Mouse (Mus musculus) lung, postnatal 0 days (tissue): ENCODE measurements around the gene Ccr4. TPM values are rescaled to one million over a fixed set of nuclear protein-coding genes. Genes with fewer than 3 reads are reported as not detected.

Experiments
- ATAC-seq: fragments of 200-750 bp; cut with Nextera tagmentation; 2 replicates; pipeline ENCODE4 v1.8.0; 2017; ENCODE audit warnings: moderate library complexity
- DNase-seq: peaks from one replicate; pipeline ENCODE4 v3.0.0-alpha.2; 2016; ENCODE audit warnings: low spot score
- H3K27ac ChIP-seq: fragments of 300-500 bp; sonication (generic); 2 replicates; pipeline ENCODE4 v1.5.1; 2014; ENCODE audit warnings: antibody characterized with exemption, mild to moderate bottlenecking, low read length, mixed read lengths
- H3K27me3 ChIP-seq: fragments of 300-500 bp; sonication (generic); replicated peaks from 2 replicates; pipeline ENCODE4 v1.6.1; 2014; ENCODE audit warnings: low read length, mixed read lengths; ENCODE audit not compliant: insufficient read depth
- H3K36me3 ChIP-seq: fragments of 300-500 bp; sonication (generic); 2 replicates; pipeline ENCODE4 v1.6.1; 2014; ENCODE audit warnings: low read length, mixed read lengths; ENCODE audit not compliant: insufficient read depth
- H3K4me1 ChIP-seq: fragments of 300-500 bp; sonication (generic); 2 replicates; pipeline ENCODE4 v1.6.1; 2014; ENCODE audit warnings: antibody characterized with exemption, low read depth, low read length, mixed read lengths; ENCODE audit not compliant: insufficient read depth
- H3K4me2 ChIP-seq: fragments of 300-500 bp; sonication (generic); replicated peaks from 2 replicates; pipeline ENCODE4 v1.6.1; 2014; ENCODE audit warnings: low read depth, mild to moderate bottlenecking, low read length, moderate library complexity, mixed read lengths
- H3K4me3 ChIP-seq: fragments of 300-500 bp; sonication (generic); 2 replicates; pipeline ENCODE4 v1.5.1; 2014; ENCODE audit warnings: low read depth, low read length
- H3K9ac ChIP-seq: fragments of 300-500 bp; sonication (generic); replicated peaks from 2 replicates; pipeline ENCODE4 v1.6.1; 2014; ENCODE audit warnings: low read depth, mild to moderate bottlenecking
- H3K9me3 ChIP-seq: fragments of 300-500 bp; sonication (generic); 2 replicates; pipeline ENCODE4 v1.6.1; 2016; ENCODE audit warnings: low read length, mixed read lengths
- CTCF ChIP-seq: IDR thresholded peaks from 2 replicates; pipeline ENCODE4 v1.5.1; 2016; ENCODE audit warnings: antibody characterized with exemption, mild to moderate bottlenecking
- EP300 ChIP-seq: IDR thresholded peaks from 2 replicates; pipeline ENCODE4 v1.6.1; 2016; ENCODE audit warnings: antibody characterized with exemption, mild to moderate bottlenecking, control low read depth
- WGBS: fragments of 180-500 bp; shearing (Covaris S2); extraction: QIAGEN DNeasy Blood & Tissue Kit; methylation state at CpG from one replicate; pipeline ENCODE4 v1.1.7; 2014; 5-methylcytosine and 5-hydroxymethylcytosine counted together
- polyA plus RNA-seq: library from polyadenylated mRNA; unstranded; fragments of >200 nt; fragmentation: Nextera tagmentation; extraction: Ambion mirVana; gene quantifications from 2 replicates; pipeline ENCODE4 v1.2.1, GENCODE M21; 2015

Gene Ccr4
- polyA plus RNA-seq, 1 experiment from 2014 or later, result not detected

- Histone ChIP-seq H3K4me2 (no peak overlapping the region), H3K4me3 (no peak overlapping the region), H3K4me1 (no peaks in the 10 kb centered on the region), H3K27ac (no peak overlapping the region), H3K9ac (no peak overlapping the region), H3K36me3 (0 out of 2 replicates have a peak, but pooled peaks cover 4% of the 10 kb centered on the region), H3K9me3 (no peaks in the 10 kb centered on the region), H3K27me3 (no peaks in the 10 kb centered on the region)
- ATAC-seq, result no peak
- no peak for TF ChIP-seq EP300
- TF ChIP-seq CTCF, result no peak
- DNase-seq, result no peak
- 88% methylated on average over 9 of the region's 9 CpGs for WGBS
Measured at GRCm38 (mm10) chr9:114442225-114442624, 62.5 kb downstream of the Ccr4 start.

- H3K27ac ChIP-seq, result no peak overlapping the region
- H3K4me2 ChIP-seq, result no peak overlapping the region
- no peaks in the 10 kb centered on the region for H3K4me1 ChIP-seq
- no peak overlapping the region for H3K9ac ChIP-seq
- 0 out of 2 replicates have a peak, but pooled peaks cover 4% of the 10 kb centered on the region for H3K36me3 ChIP-seq
- DNase-seq, result no peak
- TF ChIP-seq CTCF, result no peak
- WGBS, result 78% methylated on average over 10 of the region's 10 CpGs
- no peak overlapping the region for H3K4me3 ChIP-seq
- no peak for ATAC-seq
- H3K9me3 ChIP-seq, result no peaks in the 10 kb centered on the region
- H3K27me3 ChIP-seq, result no peaks in the 10 kb centered on the region
Measured at GRCm38 (mm10) chr9:114440548-114440947, 64.2 kb downstream of the Ccr4 start.

Other genes starting within 250 kb of the Ccr4 start
- 2.3 and 3.0 TPM in 2 replicates for gene Bcl2a1c, start 174.8 kb downstream of the Ccr4 start, polyA plus RNA-seq
- 83.8 and 84.8 TPM in 2 replicates for gene Crtap, start 114.2 kb downstream of the Ccr4 start, polyA plus RNA-seq
- 23.3 and 23.4 TPM in 2 replicates for gene Glb1, start 103.8 kb downstream of the Ccr4 start, polyA plus RNA-seq
- gene Tmppe, start 103.8 kb downstream of the Ccr4 start, polyA plus RNA-seq, result 5.5 TPM in 2 replicates
- 0.33 TPM in 1 of 2 replicates, not detected in the other for gene C130032M10Rik, start 10.8 kb upstream of the Ccr4 start, polyA plus RNA-seq
- gene Trim71, start 59.5 kb upstream of the Ccr4 start, polyA plus RNA-seq, result 0.30 and 0.32 TPM in 2 replicates
- gene Cnot10, start 135.3 kb upstream of the Ccr4 start, polyA plus RNA-seq, result 30.8 and 34.1 TPM in 2 replicates
- 44.5 and 48.1 TPM in 2 replicates for gene Dync1li1, start 183.9 kb upstream of the Ccr4 start, polyA plus RNA-seq
- 85.5 and 88.8 TPM in 2 replicates for gene Cmtm6, start 226.2 kb upstream of the Ccr4 start, polyA plus RNA-seq